Mouse (Mus musculus) MEL (cell line): ENCODE measurements at regions not wholly inside any gene's neighbourhood (a gene's known extent, or its start where the extent isn't known, plus 50 kb on each side); places are given as distances from the start of the nearest gene placed in this dataset.

Experiments used
- DNase-seq: peaks from one replicate; pipeline ENCODE4 v3.0.0; 2011; ENCODE audit warnings: low read depth, low spot score
- H3K27ac ChIP-seq: 2 replicates; pipeline ENCODE4 v1.5.1; 2012; ENCODE audit warnings: low read depth, mild to moderate bottlenecking, control low read depth, low read length, moderate library complexity; ENCODE audit not compliant: control insufficient read depth
- H3K27me3 ChIP-seq, 2 experiments: fragments of 150-350 bp in 1 of 2; sonication (generic) in 1 of 2; 2 replicates each; pipeline ENCODE4 v1.6.1; 2012; ENCODE audit warnings: low read length in 2 of 2, mild to moderate bottlenecking in 2 of 2, improper control_type of control experiment in 1 of 2, moderate library complexity in 1 of 2; ENCODE audit not compliant: insufficient read depth in 2 of 2, control insufficient read depth in 1 of 2
- H3K36me3 ChIP-seq, 2 experiments: 2 replicates each; pipeline ENCODE4 v1.6.1; 2012 to 2014; ENCODE audit warnings: low read length in 2 of 2, improper control_type of control experiment in 1 of 2, inconsistent platforms in 1 of 2, mild to moderate bottlenecking in 1 of 2; ENCODE audit not compliant: insufficient read depth in 2 of 2, control insufficient read depth in 1 of 2
- H3K4me1 ChIP-seq, 2 experiments: fragments of 150-350 bp in 1 of 2; sonication (generic) in 1 of 2; 2 replicates each; pipeline ENCODE4 v1.6.1; 2012; ENCODE audit warnings: low read length in 2 of 2, improper control_type of control experiment in 1 of 2, mild to moderate bottlenecking in 1 of 2; ENCODE audit not compliant: insufficient read depth in 2 of 2, control insufficient read depth in 1 of 2
- H3K4me3 ChIP-seq, 2 experiments: fragments of 150-350 bp in 1 of 2; sonication (generic) in 1 of 2; 2 replicates each; pipeline ENCODE4 v1.5.1; 2012; ENCODE audit warnings: low read depth in 2 of 2, low read length in 2 of 2, mild to moderate bottlenecking in 2 of 2, moderate library complexity in 2 of 2, control low read depth in 1 of 2, improper control_type of control experiment in 1 of 2; ENCODE audit not compliant: control insufficient read depth in 1 of 2, insufficient read depth in 1 of 2
- H3K79me2 ChIP-seq: 2 replicates; pipeline ENCODE4 v1.6.1; 2012; ENCODE audit warnings: mild to moderate bottlenecking, low read length, moderate library complexity; ENCODE audit not compliant: control insufficient read depth, poor library complexity, insufficient read depth
- H3K9ac ChIP-seq: 2 replicates; pipeline ENCODE4 v1.6.1; 2012; ENCODE audit warnings: low read depth, mild to moderate bottlenecking, control low read depth, low read length, moderate library complexity; ENCODE audit not compliant: control insufficient read depth, poor library complexity, severe bottlenecking
- H3K9me3 ChIP-seq: fragments of 150-350 bp; sonication (generic); replicated peaks from 2 replicates; pipeline ENCODE4 v1.6.1; 2012; ENCODE audit warnings: mild to moderate bottlenecking, low read length, improper control_type of control experiment, moderate library complexity; ENCODE audit not compliant: insufficient read depth
- BHLHE40 ChIP-seq: IDR thresholded peaks from 2 replicates; pipeline ENCODE4 v1.6.1; 2012; ENCODE audit warnings: low read depth, mild to moderate bottlenecking, inconsistent platforms, low read length, improper control_type of control experiment, borderline replicate concordance
- CHD2 ChIP-seq: IDR thresholded peaks from 2 replicates; pipeline ENCODE4 v1.6.1; 2011; ENCODE audit warnings: low read length, improper control_type of control experiment
- CTCF ChIP-seq, 3 experiments: IDR thresholded peaks in 2 of 3; conservative IDR thresholded peaks in 1 of 3; 2 replicates each; pipeline ENCODE4 v1.5.1; 2011 to 2012; ENCODE audit warnings: low read length in 3 of 3, low read depth in 2 of 3, mild to moderate bottlenecking in 2 of 3, improper control_type of control experiment in 1 of 3, inconsistent platforms in 1 of 3, mixed read lengths in 1 of 3, moderate library complexity in 1 of 3; ENCODE audit not compliant: control insufficient read depth in 1 of 3, insufficient read depth in 1 of 3, poor library complexity in 1 of 3, severe bottlenecking in 1 of 3
- ELF1 ChIP-seq: IDR thresholded peaks from 2 replicates; pipeline ENCODE4 v1.6.1; 2014; ENCODE audit warnings: low read depth, mild to moderate bottlenecking, inconsistent platforms, low read length, improper control_type of control experiment, moderate library complexity
- EP300 ChIP-seq, 2 experiments: IDR thresholded peaks; 2 replicates each; pipeline ENCODE4 v1.6.1; 2011; ENCODE audit warnings: improper control_type of control experiment in 2 of 2, low read length in 2 of 2, low read depth in 1 of 2, mild to moderate bottlenecking in 1 of 2
- ETS1 ChIP-seq: IDR thresholded peaks from 2 replicates; pipeline ENCODE4 v1.6.1; 2012; ENCODE audit warnings: low read depth, mild to moderate bottlenecking, inconsistent platforms, low read length, improper control_type of control experiment, moderate library complexity
- GATA1 ChIP-seq: IDR thresholded peaks from 2 replicates; pipeline ENCODE4 v1.6.1; 2011; ENCODE audit warnings: low read depth, low read length, improper control_type of control experiment
- JUND ChIP-seq: IDR thresholded peaks from 2 replicates; pipeline ENCODE4 v1.6.1; 2011; ENCODE audit warnings: low read depth, mild to moderate bottlenecking, improper control_type of control experiment, low read length
- KAT2A ChIP-seq: conservative IDR thresholded peaks from 2 replicates; pipeline ENCODE4 v1.6.1; 2012; ENCODE audit warnings: low read depth, low read length, improper control_type of control experiment, inconsistent platforms
- MAFK ChIP-seq: IDR thresholded peaks from 2 replicates; pipeline ENCODE4 v1.6.1; 2011; ENCODE audit warnings: low read depth, mild to moderate bottlenecking, low read length, improper control_type of control experiment, borderline replicate concordance
- MAX ChIP-seq: IDR thresholded peaks from 2 replicates; pipeline ENCODE4 v1.6.1; 2011; ENCODE audit warnings: low read length, improper control_type of control experiment
- MAZ ChIP-seq: IDR thresholded peaks from 2 replicates; pipeline ENCODE4 v1.6.1; 2012; ENCODE audit warnings: low read depth, mild to moderate bottlenecking, inconsistent platforms, low read length, improper control_type of control experiment
- MEF2A ChIP-seq: IDR thresholded peaks from 2 replicates; pipeline ENCODE4 v1.6.1; 2014; ENCODE audit warnings: low read depth, mild to moderate bottlenecking, inconsistent platforms, low read length, improper control_type of control experiment; ENCODE audit not compliant: poor library complexity, insufficient replicate concordance, severe bottlenecking; ENCODE audit errors: extremely low read depth
- MXI1 ChIP-seq: IDR thresholded peaks from 2 replicates; pipeline ENCODE4 v1.6.1; 2011; ENCODE audit warnings: mild to moderate bottlenecking, low read depth, low read length, improper control_type of control experiment
- MYB ChIP-seq: IDR thresholded peaks from 2 replicates; pipeline ENCODE4 v1.6.1; 2011; ENCODE audit warnings: mild to moderate bottlenecking, low read depth, low read length, improper control_type of control experiment
- RCOR1 ChIP-seq: IDR thresholded peaks from 2 replicates; pipeline ENCODE4 v1.6.1; 2012; ENCODE audit warnings: low read depth, mild to moderate bottlenecking, inconsistent platforms, low read length, improper control_type of control experiment
- SIN3A ChIP-seq: IDR thresholded peaks from 2 replicates; pipeline ENCODE4 v1.6.1; 2012; ENCODE audit warnings: low read length, improper control_type of control experiment, inconsistent platforms
- TAL1 ChIP-seq: IDR thresholded peaks from 2 replicates; pipeline ENCODE4 v1.6.1; 2012; ENCODE audit warnings: mild to moderate bottlenecking, inconsistent platforms, low read length, moderate library complexity, mixed read lengths
- TBP ChIP-seq: IDR thresholded peaks from 2 replicates; pipeline ENCODE4 v1.8.0; 2011; ENCODE audit warnings: low read depth, low read length, improper control_type of control experiment
- USF1 ChIP-seq: IDR thresholded peaks from 2 replicates; pipeline ENCODE4 v1.6.1; 2014; ENCODE audit warnings: low read depth, mild to moderate bottlenecking, inconsistent platforms, low read length, improper control_type of control experiment, moderate library complexity
- ZC3H11A ChIP-seq: IDR thresholded peaks from 2 replicates; pipeline ENCODE4 v1.6.1; 2012; ENCODE audit warnings: low read depth, mild to moderate bottlenecking, inconsistent platforms, low read length, improper control_type of control experiment
- ZKSCAN1 ChIP-seq: IDR thresholded peaks from 2 replicates; pipeline ENCODE4 v1.6.1; 2012; ENCODE audit warnings: low read depth, mild to moderate bottlenecking, inconsistent platforms, low read length, improper control_type of control experiment, moderate library complexity
- ZMIZ1 ChIP-seq: IDR thresholded peaks from 2 replicates; pipeline ENCODE4 v1.6.1; 2012; ENCODE audit warnings: low read depth, mild to moderate bottlenecking, inconsistent platforms, low read length, improper control_type of control experiment, moderate library complexity
- ZNF384 ChIP-seq: IDR thresholded peaks from 2 replicates; pipeline ENCODE4 v1.6.1; 2012; ENCODE audit warnings: low read depth, mild to moderate bottlenecking, inconsistent platforms, low read length, improper control_type of control experiment

GRCm38 (mm10) chr8:17588189-17588588, 1389.9 kb downstream of the Defb40 start:
- TF ChIP-seq MXI1 (no peak), KAT2A (no peak), RCOR1 (no peak), GATA1 (no peak), MAZ (no peak), CTCF (IDR thresholded peaks at IDR 0.05 in 2 of 3, conservative IDR thresholded peaks at IDR 0.05 in 1 of 3; ENCODE audit: control insufficient read depth in 1 of 3, insufficient read depth in 1 of 3, low read depth in 2 of 3, low read length in 3 of 3, poor library complexity in 1 of 3, severe bottlenecking in 1 of 3) (no peak), TAL1 (no peak), MAX (no peak), TBP (no peak), ZNF384 (no peak), ZC3H11A (no peak), MYB (no peak), BHLHE40 (no peak), SIN3A (no peak), ZKSCAN1 (no peak), ETS1 (no peak)
- H3K27ac ChIP-seq = no peak overlapping the region
- no peak overlapping the region for H3K9ac ChIP-seq
- H3K27me3 ChIP-seq = no peaks in the 10 kb centered on the region
- H3K36me3 ChIP-seq = no peaks in the 10 kb centered on the region
- H3K4me1 ChIP-seq = no peaks in the 10 kb centered on the region
- H3K9me3 ChIP-seq = no peaks in the 10 kb centered on the region
- H3K79me2 ChIP-seq = no peaks in the 10 kb centered on the region
- no peak overlapping the region for H3K4me3 ChIP-seq
- no peak for DNase-seq

GRCm38 (mm10) chr8:17587261-17587861, 1390.7 kb downstream of the Defb40 start:
- Histone ChIP-seq H3K4me1 (no peaks in the 10 kb centered on the region), H3K27me3 (no peaks in the 10 kb centered on the region), H3K9ac (no peak overlapping the region), H3K9me3 (no peaks in the 10 kb centered on the region), H3K79me2 (no peaks in the 10 kb centered on the region), H3K27ac (no peak overlapping the region), H3K36me3 (no peaks in the 10 kb centered on the region), H3K4me3 (no peak overlapping the region)
- DNase-seq = no peak
- no peak for TF ChIP-seq CHD2
- no peak for TF ChIP-seq MAFK
- no peak for TF ChIP-seq EP300 (IDR thresholded peaks at IDR 0.05; ENCODE audit: low read depth in 1 of 2, low read length in 2 of 2)
- TF ChIP-seq JUND = no peak
- TF ChIP-seq ELF1 = no peak
- no peak for TF ChIP-seq MYB
- TF ChIP-seq USF1 = no peak
- no peak for TF ChIP-seq CTCF (IDR thresholded peaks at IDR 0.05 in 2 of 3, conservative IDR thresholded peaks at IDR 0.05 in 1 of 3; ENCODE audit: control insufficient read depth in 1 of 3, insufficient read depth in 1 of 3, low read depth in 2 of 3, low read length in 3 of 3, poor library complexity in 1 of 3, severe bottlenecking in 1 of 3)
- TF ChIP-seq MAZ = no peak
- TF ChIP-seq MEF2A = no peak
- TF ChIP-seq MAX = no peak
- no peak for TF ChIP-seq ZMIZ1
- TF ChIP-seq BHLHE40 = no peak
